Mouse (Mus musculus) olfactory bulb, adult 2 months (tissue): ENCODE data around the gene Sprr2b. TPM values are rescaled to one million over a fixed set of nuclear protein-coding genes. Genes with fewer than 3 reads are reported as not detected.

Experiments used
- H3K27ac ChIP-seq: fragments of 200-500 bp; 2 replicates; pipeline ENCODE4 v1.5.1; 2012; ENCODE audit warnings: low read depth, low read length; ENCODE audit not compliant: insufficient read depth
- H3K4me1 ChIP-seq: fragments of 200-500 bp; 2 replicates; pipeline ENCODE4 v1.6.1; 2012; ENCODE audit warnings: low read length; ENCODE audit not compliant: control insufficient read depth, insufficient read depth
- H3K4me3 ChIP-seq: fragments of 200-500 bp; 2 replicates; pipeline ENCODE4 v1.5.1; 2012; ENCODE audit warnings: mild to moderate bottlenecking, low read depth, low read length, moderate library complexity; ENCODE audit not compliant: insufficient read depth
- CTCF ChIP-seq: fragments of 200-500 bp; IDR thresholded peaks from 2 replicates; pipeline ENCODE4 v1.5.1; 2012; ENCODE audit warnings: low read depth, mild to moderate bottlenecking, low read length, moderate library complexity; ENCODE audit not compliant: insufficient read depth
- POLR2A ChIP-seq: fragments of 200-500 bp; IDR thresholded peaks from 2 replicates; pipeline ENCODE4 v1.6.1; 2012; ENCODE audit warnings: mild to moderate bottlenecking, low read depth, low read length, moderate library complexity; ENCODE audit not compliant: insufficient read depth
- WGBS: fragments of 180-500 bp; shearing (Covaris S2); methylation state at CpG from one replicate; pipeline ENCODE4 v1.1.7; 2018; 5-methylcytosine and 5-hydroxymethylcytosine counted together
- polyA plus RNA-seq: library from polyadenylated mRNA; stranded (reverse); fragments of >200 nt; gene quantifications from 2 replicates; pipeline ENCODE4 v1.2.4, GENCODE M21; 2012; ENCODE audit warnings: low replicate concordance; ENCODE audit not compliant: missing spikeins, insufficient read depth, insufficient read length

Sprr2b gene
- polyA plus RNA-seq, 1 experiment: not detected

- TF ChIP-seq CTCF (no peak), POLR2A (no peak)
- 94% methylated on average over 5 of the region's 5 CpGs for WGBS
- H3K4me1 ChIP-seq: no peaks in the 10 kb centered on the region
- no peak within 1 kb of the TSS for H3K4me3 ChIP-seq
- H3K27ac ChIP-seq: no peak within 1 kb of the TSS
These were observed 22.4 kb downstream of the Sprr2b start, which contains the start of gene Sprr2d for GRCm38 (mm10) chr3:92338840-92339239. Sprr2d (plus strand) TSS chr3:92339140.

- 86% methylated on average over 2 of the region's 2 CpGs for WGBS
- no peak within 1 kb of the TSS for H3K27ac ChIP-seq
- H3K4me1 ChIP-seq: no peaks in the 10 kb centered on the region
- H3K4me3 ChIP-seq: no peak within 1 kb of the TSS
- TF ChIP-seq CTCF (no peak), POLR2A (no peak)
These were observed 35.4 kb downstream of the Sprr2b start, which contains the start of gene Sprr2e for GRCm38 (mm10) chr3:92351843-92352242. Sprr2e (plus strand) TSS chr3:92352143.

- no peaks in the 10 kb centered on the region for H3K4me1 ChIP-seq
- H3K4me3 ChIP-seq: no peak overlapping the region
- no peak for TF ChIP-seq POLR2A
- TF ChIP-seq CTCF: no peak
- H3K27ac ChIP-seq: no peak overlapping the region
These were observed 45.2 kb downstream of the Sprr2b start for GRCm38 (mm10) chr3:92361619-92362018.

- WGBS: 63% methylated on average over 3 of the region's 3 CpGs
- H3K4me3 ChIP-seq: no peak within 1 kb of the TSS
- H3K27ac ChIP-seq: no peak within 1 kb of the TSS
- TF ChIP-seq CTCF: no peak
- TF ChIP-seq POLR2A: no peak
- no peaks in the 10 kb centered on the region for H3K4me1 ChIP-seq
These were observed 48.5 kb downstream of the Sprr2b start, which contains the start of gene Sprr2f for GRCm38 (mm10) chr3:92364887-92365286. Sprr2f (plus strand) TSS chr3:92365187.

Other genes starting within 250 kb of the Sprr2b start
- not detected in 2 replicates for gene Lor, start 233.5 kb upstream of the Sprr2b start, polyA plus RNA-seq
- not detected in 2 replicates for gene Prr9, start 192.7 kb upstream of the Sprr2b start, polyA plus RNA-seq
- not detected in 2 replicates for gene Lelp1, start 173.9 kb upstream of the Sprr2b start, polyA plus RNA-seq
- gene Sprr2a1, start 100.8 kb upstream of the Sprr2b start, polyA plus RNA-seq: not detected in 2 replicates
- not detected in 2 replicates for gene Sprr2a2, start 100.7 kb upstream of the Sprr2b start, polyA plus RNA-seq
- gene Sprr2a3, start 31.2 kb upstream of the Sprr2b start, polyA plus RNA-seq: not detected in 2 replicates
- gene Sprr2d, start 22.5 kb downstream of the Sprr2b start, polyA plus RNA-seq: not detected in 2 replicates
- not detected in 2 replicates for gene Sprr2e, start 35.5 kb downstream of the Sprr2b start, polyA plus RNA-seq
- not detected in 2 replicates for gene Sprr2f, start 48.6 kb downstream of the Sprr2b start, polyA plus RNA-seq
- gene Sprr2h, start 69.1 kb downstream of the Sprr2b start, polyA plus RNA-seq: not detected in 2 replicates
- gene Sprr2i, start 91.4 kb downstream of the Sprr2b start, polyA plus RNA-seq: not detected in 2 replicates
- not detected in 2 replicates for gene Sprr2j-ps, start 101.5 kb downstream of the Sprr2b start, polyA plus RNA-seq
- not detected in 2 replicates for gene Gm9774, start 112.8 kb downstream of the Sprr2b start, polyA plus RNA-seq
- not detected in 2 replicates for gene Sprr2k, start 116.0 kb downstream of the Sprr2b start, polyA plus RNA-seq
- not detected in 2 replicates for gene Sprr1b, start 122.2 kb downstream of the Sprr2b start, polyA plus RNA-seq
- not detected in 2 replicates for gene Sprr3, start 142.1 kb downstream of the Sprr2b start, polyA plus RNA-seq
- not detected in 2 replicates for gene Sprr1a, start 169.3 kb downstream of the Sprr2b start, polyA plus RNA-seq
- gene Sprr4, start 183.9 kb downstream of the Sprr2b start, polyA plus RNA-seq: not detected in 2 replicates
- gene 2310046K23Rik, start 217.9 kb downstream of the Sprr2b start, polyA plus RNA-seq: not detected in 2 replicates